Mouse (Mus musculus): ENCODE results near the gene Aldh1a1. TPM values are rescaled to one million over a fixed set of nuclear protein-coding genes. Genes with fewer than 3 reads are reported as not detected.

Gene Aldh1a1
- 0.55 and 1.3 TPM in 2 replicates for polyA plus RNA-seq (2015; fragmentation: Nextera tagmentation; extraction: Ambion mirVana)

- H3K4me3 ChIP-seq (replicated peaks) = no peak within 1 kb of the TSS
- no peak within 1 kb of the TSS for H3K4me2 ChIP-seq (replicated peaks)
- H3K9me3 ChIP-seq = no peaks in the 10 kb centered on the region
- no peaks in the 10 kb centered on the region for H3K36me3 ChIP-seq
- ATAC-seq = no peak
- no peaks in the 10 kb centered on the region for H3K27me3 ChIP-seq
- no peaks in the 10 kb centered on the region for H3K4me1 ChIP-seq (replicated peaks)
- no peak within 1 kb of the TSS for H3K27ac ChIP-seq
- H3K9ac ChIP-seq (replicated peaks) = no peak within 1 kb of the TSS
- WGBS = 62% methylated on average over 2 of the region's 2 CpGs
These were observed at the start of gene Aldh1a1 for GRCm38 (mm10) chr19:20492491-20492890. Gene Aldh1a1 (plus strand): TSS chr19:20492715.

- Histone ChIP-seq H3K27ac (no peak overlapping the region), H3K27me3 (no peaks in the 10 kb centered on the region), H3K4me3 (replicated peaks) (no peak overlapping the region), H3K36me3 (no peaks in the 10 kb centered on the region), H3K4me1 (replicated peaks) (no peaks in the 10 kb centered on the region), H3K9me3 (no peaks in the 10 kb centered on the region), H3K4me2 (replicated peaks) (no peak overlapping the region), H3K9ac (replicated peaks) (no peak overlapping the region)
- no peak for ATAC-seq
- 91% methylated on average over 2 of the region's 2 CpGs for whole genome bisulfite sequencing
These were observed 44.7 kb upstream of the Aldh1a1 start for GRCm38 (mm10) chr19:20447807-20448206.

GRCm38 (mm10) chr19:20449546-20449945 is 43.0 kb upstream of the Aldh1a1 start:
- H3K4me1 ChIP-seq (replicated peaks) = no peaks in the 10 kb centered on the region
- H3K27me3 ChIP-seq = no peaks in the 10 kb centered on the region
- no peaks in the 10 kb centered on the region for H3K36me3 ChIP-seq
- H3K4me3 ChIP-seq (replicated peaks) = no peak overlapping the region
- no peak overlapping the region for H3K9ac ChIP-seq (replicated peaks)
- H3K27ac ChIP-seq = no peak overlapping the region
- ATAC-seq = peak; percentile 65; the same call in 1 of the 2 replicates
- H3K9me3 ChIP-seq = no peaks in the 10 kb centered on the region
- H3K4me2 ChIP-seq (replicated peaks) = no peak overlapping the region

GRCm38 (mm10) chr19:20451045-20451444 is 41.5 kb upstream of the Aldh1a1 start:
- no peak for ATAC-seq
- Histone ChIP-seq H3K9ac (replicated peaks) (no peak overlapping the region), H3K27ac (no peak overlapping the region), H3K4me3 (replicated peaks) (no peak overlapping the region), H3K27me3 (no peaks in the 10 kb centered on the region), H3K4me1 (replicated peaks) (no peaks in the 10 kb centered on the region), H3K9me3 (no peaks in the 10 kb centered on the region), H3K36me3 (no peaks in the 10 kb centered on the region), H3K4me2 (replicated peaks) (no peak overlapping the region)
- WGBS = 88% methylated on average over 7 of the region's 7 CpGs

GRCm38 (mm10) chr19:20484497-20484896 is 8.0 kb upstream of the Aldh1a1 start:
- no peaks in the 10 kb centered on the region for H3K27me3 ChIP-seq
- H3K27ac ChIP-seq = no peak overlapping the region
- no peak overlapping the region for H3K4me3 ChIP-seq (replicated peaks)
- H3K36me3 ChIP-seq = no peaks in the 10 kb centered on the region
- H3K4me1 ChIP-seq (replicated peaks) = no peaks in the 10 kb centered on the region
- no peak overlapping the region for H3K4me2 ChIP-seq (replicated peaks)
- ATAC-seq = no peak
- no peak overlapping the region for H3K9ac ChIP-seq (replicated peaks)
- 67% methylated on average over 1 of the region's 1 CpGs for WGBS
- H3K9me3 ChIP-seq = no peaks in the 10 kb centered on the region

GRCm38 (mm10) chr19:20491950-20492349 is 565 bp upstream of the Aldh1a1 start:
- no peak overlapping the region for H3K27ac ChIP-seq
- no peak overlapping the region for H3K9ac ChIP-seq (replicated peaks)
- no peak for ATAC-seq
- 75% methylated on average over 4 of the region's 4 CpGs for WGBS
- H3K4me3 ChIP-seq (replicated peaks) = no peak overlapping the region
- H3K4me1 ChIP-seq (replicated peaks) = no peaks in the 10 kb centered on the region
- no peaks in the 10 kb centered on the region for H3K9me3 ChIP-seq
- H3K36me3 ChIP-seq = no peaks in the 10 kb centered on the region
- H3K4me2 ChIP-seq (replicated peaks) = no peak overlapping the region
- H3K27me3 ChIP-seq = no peaks in the 10 kb centered on the region

GRCm38 (mm10) chr19:20496476-20496875 is 4.0 kb downstream of the Aldh1a1 start:
- no peak overlapping the region for H3K9ac ChIP-seq (replicated peaks)
- H3K9me3 ChIP-seq = no peaks in the 10 kb centered on the region
- no peaks in the 10 kb centered on the region for H3K4me1 ChIP-seq (replicated peaks)
- no peak overlapping the region for H3K4me2 ChIP-seq (replicated peaks)
- H3K4me3 ChIP-seq (replicated peaks) = no peak overlapping the region
- H3K27me3 ChIP-seq = no peaks in the 10 kb centered on the region
- H3K27ac ChIP-seq = no peak overlapping the region
- H3K36me3 ChIP-seq = no peaks in the 10 kb centered on the region
- ATAC-seq = no peak

- H3K9me3 ChIP-seq = no peaks in the 10 kb centered on the region
These were observed 12.8 kb downstream of the Aldh1a1 start for GRCm38 (mm10) chr19:20505359-20505758.

GRCm38 (mm10) chr19:20506936-20507615 is 14.6 kb downstream of the Aldh1a1 start:
- H3K9me3 ChIP-seq = no peaks in the 10 kb centered on the region
- H3K4me2 ChIP-seq (replicated peaks) = no peak overlapping the region
- no peak overlapping the region for H3K4me3 ChIP-seq (replicated peaks)
- H3K27ac ChIP-seq = no peak overlapping the region
- WGBS = 19% methylated on average over 9 of the region's 9 CpGs
- no peaks in the 10 kb centered on the region for H3K36me3 ChIP-seq
- H3K4me1 ChIP-seq (replicated peaks) = no peaks in the 10 kb centered on the region
- no peak for ATAC-seq
- H3K27me3 ChIP-seq = no peaks in the 10 kb centered on the region
- no peak overlapping the region for H3K9ac ChIP-seq (replicated peaks)

More at GRCm38 (mm10) chr19:20505359-20505758, 12.8 kb downstream of the Aldh1a1 start:
- no peaks in the 10 kb centered on the region for H3K36me3 ChIP-seq
- no peaks in the 10 kb centered on the region for H3K4me1 ChIP-seq (replicated peaks)
- no peak overlapping the region for H3K4me2 ChIP-seq (replicated peaks)
- H3K9ac ChIP-seq (replicated peaks) = no peak overlapping the region
- no peak for ATAC-seq
- no peaks in the 10 kb centered on the region for H3K27me3 ChIP-seq
- H3K4me3 ChIP-seq (replicated peaks) = no peak overlapping the region
- H3K27ac ChIP-seq = no peak overlapping the region

GRCm38 (mm10) chr19:20508609-20509008 is 16.1 kb downstream of the Aldh1a1 start:
- Histone ChIP-seq H3K27me3 (no peaks in the 10 kb centered on the region), H3K4me2 (replicated peaks) (no peak overlapping the region), H3K4me3 (replicated peaks) (no peak overlapping the region), H3K36me3 (no peaks in the 10 kb centered on the region), H3K4me1 (replicated peaks) (no peaks in the 10 kb centered on the region), H3K27ac (no peak overlapping the region), H3K9ac (replicated peaks) (no peak overlapping the region), H3K9me3 (no peaks in the 10 kb centered on the region)
- ATAC-seq = no peak
- WGBS = 23% methylated on average over 4 of the region's 4 CpGs

GRCm38 (mm10) chr19:20511971-20512370 is 19.5 kb downstream of the Aldh1a1 start:
- no peak overlapping the region for H3K4me2 ChIP-seq (replicated peaks)
- 96% methylated on average over 2 of the region's 2 CpGs for WGBS
- H3K9ac ChIP-seq (replicated peaks) = no peak overlapping the region
- H3K4me1 ChIP-seq (replicated peaks) = no peaks in the 10 kb centered on the region
- no peaks in the 10 kb centered on the region for H3K27me3 ChIP-seq
- no peak for ATAC-seq
- no peak overlapping the region for H3K27ac ChIP-seq
- H3K9me3 ChIP-seq = no peaks in the 10 kb centered on the region
- no peaks in the 10 kb centered on the region for H3K36me3 ChIP-seq
- H3K4me3 ChIP-seq (replicated peaks) = no peak overlapping the region

- Histone ChIP-seq H3K27ac (no peak overlapping the region), H3K4me3 (replicated peaks) (no peak overlapping the region), H3K4me2 (replicated peaks) (no peak overlapping the region), H3K9me3 (no peaks in the 10 kb centered on the region), H3K9ac (replicated peaks) (no peak overlapping the region), H3K4me1 (replicated peaks) (no peaks in the 10 kb centered on the region), H3K36me3 (no peaks in the 10 kb centered on the region), H3K27me3 (no peaks in the 10 kb centered on the region)
- WGBS = 91% methylated on average over 2 of the region's 2 CpGs
- ATAC-seq = no peak
These were observed 20.7 kb downstream of the Aldh1a1 start for GRCm38 (mm10) chr19:20513181-20513580.

All from midbrain, embryonic 13.5 days (tissue).